Mouse (Mus musculus) left cerebral cortex, adult 6 months (tissue): ENCODE results near the gene Vmn1r224. TPM values are rescaled to one million over a fixed set of nuclear protein-coding genes. Genes with fewer than 3 reads are reported as not detected.

Experiments used
- long read RNA-seq, 2 experiments: library from polyadenylated mRNA; unstranded; transcript quantifications; one replicate each; pipeline ENCODE4 v2.0.0; 2019 to 2020
- polyA plus RNA-seq: library from polyadenylated mRNA; unstranded; fragments of <200 nt; fragmentation: Nextera tagmentation; gene quantifications from 2 replicates; pipeline ENCODE4 v1.2.3, GENCODE M21; 2021

The Vmn1r224 gene
- not detected in 2 replicates for polyA plus RNA-seq
- long read RNA-seq, experiment 1 = 0 reads
- long read RNA-seq, experiment 2 = 0 reads

DNA sequence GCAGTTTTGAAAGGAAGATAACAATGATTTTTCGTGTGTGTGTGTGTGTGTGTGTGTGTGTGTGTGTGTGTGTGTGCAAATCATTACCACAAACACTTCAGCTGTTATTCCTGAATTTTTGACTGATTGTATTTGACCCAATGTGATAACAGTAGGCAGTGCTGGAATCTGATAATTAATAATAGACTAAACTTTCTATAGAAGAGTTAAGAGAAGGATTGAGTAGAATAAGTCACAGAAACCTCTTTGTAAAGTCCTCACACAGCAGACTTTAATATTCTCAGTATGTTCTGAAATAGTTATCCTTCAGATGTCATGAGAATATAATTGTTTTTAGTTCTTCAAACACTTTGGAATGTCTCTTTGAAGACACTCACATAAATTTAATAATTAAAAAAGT, at the start of gene Vmn1r224:
Vmn1r224 (plus strand) TSS at position 301 of the 400 bp plus-strand sequence.

Other genes with a start within 250 kb of the Vmn1r224 start
- gene Fpr-rs6, start 231.0 kb upstream of the Vmn1r224 start, polyA plus RNA-seq = not detected in 2 replicates
- not detected in 2 replicates for gene Vmn2r105, start 179.1 kb upstream of the Vmn1r224 start, polyA plus RNA-seq
- gene Vmn2r106, start 128.6 kb upstream of the Vmn1r224 start, polyA plus RNA-seq = not detected in 2 replicates
- gene Vmn2r107, start 68.9 kb upstream of the Vmn1r224 start, polyA plus RNA-seq = not detected in 2 replicates
- gene Vmn2r108, start 67.2 kb downstream of the Vmn1r224 start, polyA plus RNA-seq = 0.01 TPM in 1 of 2 replicates, not detected in the other
- gene Vmn1r225, start 84.0 kb downstream of the Vmn1r224 start, polyA plus RNA-seq = not detected in 2 replicates
- not detected in 2 replicates for gene Vmn2r109, start 150.6 kb downstream of the Vmn1r224 start, polyA plus RNA-seq
- gene Vmn2r110, start 182.3 kb downstream of the Vmn1r224 start, polyA plus RNA-seq = not detected in 2 replicates
- gene Fpr-rs3, start 210.7 kb downstream of the Vmn1r224 start, polyA plus RNA-seq = not detected in 2 replicates